Mouse (Mus musculus) testis, adult 2 months (tissue): ENCODE data around the gene Mylip. TPM values are rescaled to one million over a fixed set of nuclear protein-coding genes. Genes with fewer than 3 reads are reported as not detected.

Experiments
- H3K27ac ChIP-seq: fragments of 200-500 bp; 2 replicates; pipeline ENCODE4 v1.5.1; 2012; ENCODE audit warnings: low read depth, low read length; ENCODE audit not compliant: control insufficient read depth, insufficient read depth
- H3K27me3 ChIP-seq: fragments of 200-500 bp; 2 replicates; pipeline ENCODE4 v1.6.1; 2012; ENCODE audit warnings: mild to moderate bottlenecking, low read length, moderate library complexity; ENCODE audit not compliant: control insufficient read depth, insufficient read depth
- H3K36me3 ChIP-seq: fragments of 200-500 bp; 2 replicates; pipeline ENCODE4 v1.6.1; 2012; ENCODE audit warnings: mild to moderate bottlenecking, low read length; ENCODE audit not compliant: control insufficient read depth, insufficient read depth
- H3K4me1 ChIP-seq: fragments of 200-500 bp; 2 replicates; pipeline ENCODE4 v1.6.1; 2012; ENCODE audit warnings: low read length; ENCODE audit not compliant: control insufficient read depth, insufficient read depth
- H3K4me3 ChIP-seq: fragments of 200-500 bp; 2 replicates; pipeline ENCODE4 v1.5.1; 2012; ENCODE audit warnings: low read depth, mild to moderate bottlenecking, low read length, moderate library complexity, mixed read lengths; ENCODE audit not compliant: control insufficient read depth
- CTCF ChIP-seq: fragments of 200-500 bp; IDR thresholded peaks from 2 replicates; pipeline ENCODE4 v1.5.1; 2012; ENCODE audit warnings: low read depth, mild to moderate bottlenecking, inconsistent platforms, low read length, moderate library complexity; ENCODE audit not compliant: control insufficient read depth, insufficient read depth, insufficient replicate concordance
- POLR2A ChIP-seq: fragments of 200-500 bp; IDR thresholded peaks from 2 replicates; pipeline ENCODE4 v1.6.1; 2012; ENCODE audit warnings: low read depth, mild to moderate bottlenecking, inconsistent platforms, low read length, moderate library complexity; ENCODE audit not compliant: control insufficient read depth
- polyA plus RNA-seq: library from polyadenylated mRNA; depleted of rRNA; stranded (reverse); fragments of >200 nt; gene quantifications from 2 replicates; pipeline ENCODE4 v1.2.3, GENCODE M21; 2012

Gene Mylip
- polyA plus RNA-seq, 1 experiment: 1.2 TPM

- Histone ChIP-seq H3K27me3 (no peaks in the 10 kb centered on the region), H3K27ac (no peak overlapping the region), H3K4me3 (no peak overlapping the region), H3K4me1 (no peaks in the 10 kb centered on the region), H3K36me3 (no peaks in the 10 kb centered on the region)
- TF ChIP-seq CTCF (no peak), POLR2A (no peak)
Measured at GRCm38 (mm10) chr13:45440226-45440625, 50.7 kb downstream of the Mylip start.

DNA sequence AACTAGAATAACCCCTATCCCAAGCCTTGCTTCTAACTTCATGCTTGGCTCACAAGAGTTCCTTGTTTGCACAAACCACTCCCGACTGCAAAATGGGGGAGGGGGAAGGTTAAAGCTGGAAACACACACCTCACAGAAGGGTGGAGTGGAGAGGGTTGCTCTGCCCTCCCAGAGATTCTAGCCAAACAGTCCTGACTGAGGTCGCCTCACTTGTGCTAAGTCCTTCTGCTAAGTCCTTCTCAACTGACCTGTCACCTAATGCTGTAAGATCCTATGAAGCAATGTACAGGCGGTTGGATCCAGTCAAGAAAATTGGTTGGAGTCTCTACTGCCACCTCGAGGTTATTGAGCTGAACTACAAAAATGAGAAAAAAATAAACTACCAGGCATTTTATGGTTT, 52.9 kb downstream of the Mylip start:
- Histone ChIP-seq H3K27ac (no peak overlapping the region), H3K4me3 (no peak overlapping the region), H3K36me3 (no peaks in the 10 kb centered on the region), H3K4me1 (no peaks in the 10 kb centered on the region), H3K27me3 (no peaks in the 10 kb centered on the region)
- TF ChIP-seq CTCF: no peak
- no peak for TF ChIP-seq POLR2A

- no peak overlapping the region for H3K27ac ChIP-seq
- no peaks in the 10 kb centered on the region for H3K4me1 ChIP-seq
- no peaks in the 10 kb centered on the region for H3K27me3 ChIP-seq
- no peaks in the 10 kb centered on the region for H3K36me3 ChIP-seq
- H3K4me3 ChIP-seq: no peak overlapping the region
- TF ChIP-seq CTCF: no peak
- TF ChIP-seq POLR2A: no peak
Measured at GRCm38 (mm10) chr13:45442918-45443535, 53.5 kb downstream of the Mylip start.

- Histone ChIP-seq H3K27me3 (no peaks in the 10 kb centered on the region), H3K27ac (no peak overlapping the region), H3K4me1 (no peaks in the 10 kb centered on the region), H3K36me3 (no peaks in the 10 kb centered on the region), H3K4me3 (no peak overlapping the region)
- no peak for TF ChIP-seq POLR2A
- no peak for TF ChIP-seq CTCF
Measured at GRCm38 (mm10) chr13:45444220-45444619, 54.7 kb downstream of the Mylip start.

DNA sequence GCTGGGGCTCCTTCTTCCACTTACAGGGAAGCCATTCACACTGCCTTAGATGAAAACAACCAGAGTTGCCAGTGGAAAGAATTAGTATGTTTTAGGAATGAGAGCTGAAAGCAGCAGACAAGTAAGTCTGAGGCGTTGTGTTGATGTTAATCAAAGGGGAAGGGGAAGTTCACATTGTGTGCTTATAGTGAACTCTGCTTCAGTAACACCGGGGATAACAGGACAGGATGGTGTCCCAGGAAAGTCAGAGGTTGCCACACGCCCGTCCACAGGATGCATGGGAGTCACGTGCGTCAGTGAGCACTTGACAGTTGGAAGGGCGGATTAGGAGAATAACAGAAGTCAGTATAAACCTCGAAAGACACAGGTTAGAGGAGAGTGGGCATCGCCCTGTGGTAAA, 55.1 kb downstream of the Mylip start:
- no peak overlapping the region for H3K4me3 ChIP-seq
- H3K27me3 ChIP-seq: no peaks in the 10 kb centered on the region
- no peaks in the 10 kb centered on the region for H3K36me3 ChIP-seq
- TF ChIP-seq CTCF: no peak
- TF ChIP-seq POLR2A: no peak
- H3K27ac ChIP-seq: no peak overlapping the region
- no peaks in the 10 kb centered on the region for H3K4me1 ChIP-seq

DNA sequence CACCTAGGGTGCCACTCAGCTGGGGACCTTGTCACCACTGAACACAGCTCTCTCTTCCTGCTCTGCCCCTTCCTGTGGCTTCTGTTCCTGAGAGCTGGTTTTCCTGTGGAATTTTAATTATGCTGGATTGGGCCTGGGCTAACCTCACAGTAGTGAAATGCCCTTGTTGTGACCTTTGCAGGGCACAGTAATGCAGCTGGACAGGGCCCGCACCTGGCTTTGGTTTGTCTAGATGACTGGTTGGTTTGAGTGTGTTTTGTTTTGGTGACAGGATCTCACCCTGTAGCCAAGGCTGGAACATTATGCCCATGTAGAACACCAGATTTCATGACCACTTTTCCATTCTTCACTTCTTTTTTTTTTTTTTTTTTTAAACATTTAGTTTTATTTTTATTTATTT, 57.1 kb downstream of the Mylip start:
- TF ChIP-seq POLR2A (no peak), CTCF (no peak)
- no peak overlapping the region for H3K4me3 ChIP-seq
- no peaks in the 10 kb centered on the region for H3K4me1 ChIP-seq
- no peaks in the 10 kb centered on the region for H3K27me3 ChIP-seq
- no peaks in the 10 kb centered on the region for H3K36me3 ChIP-seq
- no peak overlapping the region for H3K27ac ChIP-seq

- H3K27ac ChIP-seq: no peak overlapping the region
- H3K27me3 ChIP-seq: no peaks in the 10 kb centered on the region
- no peak for TF ChIP-seq CTCF
- TF ChIP-seq POLR2A: no peak
- H3K4me1 ChIP-seq: peaks cover 7% of the 10 kb centered on the region
- H3K36me3 ChIP-seq: no peaks in the 10 kb centered on the region
- no peak overlapping the region for H3K4me3 ChIP-seq
Measured at GRCm38 (mm10) chr13:45452437-45452836, 62.9 kb downstream of the Mylip start.
